Mouse (Mus musculus): ENCODE measurements around the gene Arhgap44. TPM values are rescaled to one million over a fixed set of nuclear protein-coding genes. Genes with fewer than 3 reads are reported as not detected.
A peak's percentile ranks its signal among the peaks of the same experiment; 100 is the strongest.

The Arhgap44 gene
- total RNA-seq, 2 experiments from 2014 or later, result 117 to 123 TPM

DNA sequence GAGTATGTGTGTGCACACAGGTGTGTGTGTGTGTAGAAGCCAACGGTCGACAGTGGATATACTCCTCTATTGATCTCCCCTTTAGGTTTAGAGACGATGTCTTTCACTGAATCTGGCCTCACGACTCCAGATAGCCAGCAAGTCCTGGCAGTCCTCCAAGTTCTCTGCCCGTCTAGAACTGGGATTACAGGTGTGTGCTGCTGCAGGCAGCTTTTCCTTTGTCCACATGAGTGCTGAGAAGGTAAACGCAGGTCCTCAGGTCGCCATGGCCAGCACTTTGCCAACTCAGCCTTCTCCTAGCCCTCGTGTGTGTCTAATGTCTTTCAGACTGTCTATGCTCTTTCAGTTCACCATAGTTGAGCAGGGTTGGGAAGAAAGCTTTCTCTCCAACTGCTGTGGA is 69.9 kb downstream of the Arhgap44 start:
- TF ChIP-seq CTCF (conservative IDR thresholded peaks at IDR 0.05), result no peak
- H3K4me3 ChIP-seq, result no peak overlapping the region
- no peak for DNase-seq (ENCODE audit: low spot score in 2 of 2)
- no peak overlapping the region for H3K27ac ChIP-seq

DNA sequence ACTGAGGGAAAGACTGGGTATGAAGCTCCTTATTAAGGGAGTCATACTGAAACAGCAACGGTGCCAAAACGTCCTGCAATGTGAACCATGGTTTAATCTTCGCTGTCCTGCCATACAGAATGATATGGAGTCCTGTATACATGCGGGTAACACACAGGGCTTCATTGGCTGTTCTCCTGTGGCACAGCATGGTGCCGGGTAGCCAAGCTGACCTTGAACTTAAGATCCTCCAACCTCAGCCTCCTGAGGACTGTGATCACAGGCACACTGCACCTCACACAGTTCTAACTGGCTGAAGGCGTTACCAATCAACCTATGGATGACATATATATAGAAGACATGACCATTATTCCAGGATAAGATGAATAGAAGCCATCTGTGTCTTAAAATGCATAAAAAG is 72.4 kb downstream of the Arhgap44 start:
- no peak for TF ChIP-seq CTCF (conservative IDR thresholded peaks at IDR 0.05)
- Histone ChIP-seq H3K4me3 (no peak overlapping the region), H3K27ac (peak overlapping the region; percentile 52; the same call in 1 of the 2 replicates)
- no peak for DNase-seq (ENCODE audit: low spot score in 2 of 2)

DNA sequence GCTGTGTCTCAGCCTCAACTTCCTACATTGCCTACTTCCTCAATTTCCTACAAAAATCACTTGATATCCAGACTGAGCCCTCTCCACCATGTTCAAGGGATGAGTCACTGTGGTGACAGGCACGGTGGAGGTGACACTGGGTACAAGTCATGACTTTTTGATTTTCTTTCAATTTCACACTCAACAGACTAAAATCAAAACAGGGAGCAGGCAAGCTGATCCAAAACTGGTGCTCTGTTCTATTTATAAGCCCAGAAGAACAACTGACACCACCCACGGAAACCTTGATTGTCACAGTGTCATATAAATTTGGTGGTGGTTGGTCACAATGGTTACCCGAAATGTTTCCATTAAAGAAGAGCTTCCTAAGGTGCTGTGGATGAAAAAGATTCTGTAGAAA is 72.8 kb downstream of the Arhgap44 start:
- H3K4me3 ChIP-seq, result no peak overlapping the region
- H3K27ac ChIP-seq, result peak overlapping the region; percentile 52
- no peak for DNase-seq (ENCODE audit: low spot score in 2 of 2)
- no peak for TF ChIP-seq CTCF (conservative IDR thresholded peaks at IDR 0.05)

DNA sequence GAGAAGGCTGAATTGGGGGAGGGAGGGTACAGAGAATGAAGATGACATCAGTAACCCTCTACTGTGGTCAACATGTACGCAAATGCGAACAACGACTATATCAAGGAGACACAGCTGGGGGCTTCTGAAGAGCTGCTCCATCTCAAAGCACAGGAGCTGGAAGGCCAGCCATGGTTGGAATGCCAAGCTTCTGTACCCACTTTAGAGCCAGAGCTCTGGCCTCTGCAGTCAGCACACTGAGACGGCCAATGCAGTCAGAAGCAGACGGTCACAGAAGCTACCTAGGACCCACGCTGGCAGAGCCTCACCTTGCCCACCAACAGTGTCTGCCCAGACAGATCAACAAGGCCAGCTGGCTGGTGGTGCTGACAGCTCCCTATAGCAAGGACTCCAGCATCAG is 73.5 kb downstream of the Arhgap44 start:
- H3K27ac ChIP-seq, result peak overlapping the region; percentile 52
- no peak for DNase-seq (ENCODE audit: low spot score in 2 of 2)
- no peak; the same call in 1 of the 2 replicates for TF ChIP-seq CTCF (conservative IDR thresholded peaks at IDR 0.05)
- no peak overlapping the region for H3K4me3 ChIP-seq

DNA sequence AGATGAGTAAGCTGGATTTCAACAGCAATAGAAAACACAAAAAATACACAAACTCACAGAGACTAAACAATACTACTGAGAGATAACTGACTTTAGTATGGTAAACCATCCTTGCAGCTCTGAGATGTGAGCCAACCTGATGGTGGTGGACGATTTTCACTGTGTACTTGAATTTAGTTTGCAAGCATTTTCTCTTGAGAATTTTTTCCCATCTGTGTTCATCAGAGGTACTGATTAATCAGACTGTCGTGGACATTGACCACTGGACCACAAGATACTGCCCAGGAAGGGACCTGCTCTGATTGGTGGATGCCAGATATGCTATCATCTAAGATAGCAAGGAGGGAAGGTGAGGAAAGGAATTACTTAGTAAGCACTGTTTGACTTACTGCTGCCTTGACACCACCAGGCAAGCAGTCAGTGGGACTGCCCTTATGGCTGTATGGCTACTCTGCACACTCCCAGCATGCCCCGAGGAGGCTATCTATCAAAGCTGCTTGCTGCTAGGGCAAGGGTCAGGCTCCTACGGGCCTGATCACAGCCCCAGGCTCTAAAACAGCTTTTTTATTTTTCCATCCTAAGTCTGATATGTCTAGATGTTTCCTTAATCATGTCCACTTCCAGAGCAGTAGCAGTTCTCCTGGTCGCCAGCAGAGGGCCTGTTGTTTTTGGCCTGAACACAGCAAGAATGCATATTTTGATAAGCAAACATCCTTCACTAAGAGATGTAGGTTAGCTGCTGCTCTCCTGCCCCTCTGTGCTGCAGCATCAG is 74.1 kb downstream of the Arhgap44 start:
- Histone ChIP-seq H3K27ac (peak overlapping the region; percentile 52; the same call in 1 of the 2 replicates), H3K4me3 (no peak overlapping the region)
- TF ChIP-seq CTCF (conservative IDR thresholded peaks at IDR 0.05), result peak; percentile 91
- DNase-seq (ENCODE audit: low spot score in 2 of 2), result peak in 1 of 2 experiments; percentile 44

DNA sequence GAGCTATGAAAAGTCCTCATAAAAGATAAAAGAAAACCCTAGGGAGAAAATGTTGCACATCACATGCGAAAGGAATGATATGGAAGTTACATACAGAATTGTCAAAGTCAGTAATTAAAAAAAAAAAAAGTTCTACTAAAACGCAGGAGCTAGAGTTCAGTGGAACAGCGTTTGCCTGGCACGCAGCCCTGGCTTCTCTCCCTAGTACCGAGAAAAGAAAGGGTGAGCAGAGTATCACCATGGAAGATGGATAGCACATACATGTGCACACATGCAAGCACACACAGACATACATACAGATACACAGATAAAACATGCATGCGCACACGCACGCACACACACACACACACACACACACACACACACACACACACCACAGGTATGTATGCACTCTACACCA is 82.0 kb downstream of the Arhgap44 start:
- TF ChIP-seq CTCF (conservative IDR thresholded peaks at IDR 0.05), result no peak
- no peak for DNase-seq (ENCODE audit: low spot score in 2 of 2)
- no peak overlapping the region for H3K27ac ChIP-seq
- H3K4me3 ChIP-seq, result no peak overlapping the region

DNA sequence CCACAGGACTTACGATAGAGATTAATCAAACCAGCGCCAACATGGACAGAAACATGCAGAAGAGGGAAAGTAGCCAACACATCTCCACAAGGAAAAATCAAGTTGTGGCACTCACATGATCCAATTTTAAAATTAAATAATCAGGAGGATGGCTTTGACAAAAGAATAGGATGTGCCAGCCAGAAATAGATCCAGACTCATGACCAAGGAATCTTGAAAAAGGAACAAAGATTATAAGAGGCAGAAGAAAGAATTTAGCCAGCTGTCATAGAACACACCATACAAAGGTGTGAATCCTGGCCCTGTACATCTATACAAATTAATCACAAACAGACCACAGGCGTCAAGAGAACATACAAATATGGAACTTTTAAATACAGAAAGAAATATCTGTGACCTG is 82.5 kb downstream of the Arhgap44 start:
- no peak for TF ChIP-seq CTCF (conservative IDR thresholded peaks at IDR 0.05)
- H3K4me3 ChIP-seq, result no peak overlapping the region
- DNase-seq (ENCODE audit: low spot score in 2 of 2), result no peak
- no peak overlapping the region for H3K27ac ChIP-seq

DNA sequence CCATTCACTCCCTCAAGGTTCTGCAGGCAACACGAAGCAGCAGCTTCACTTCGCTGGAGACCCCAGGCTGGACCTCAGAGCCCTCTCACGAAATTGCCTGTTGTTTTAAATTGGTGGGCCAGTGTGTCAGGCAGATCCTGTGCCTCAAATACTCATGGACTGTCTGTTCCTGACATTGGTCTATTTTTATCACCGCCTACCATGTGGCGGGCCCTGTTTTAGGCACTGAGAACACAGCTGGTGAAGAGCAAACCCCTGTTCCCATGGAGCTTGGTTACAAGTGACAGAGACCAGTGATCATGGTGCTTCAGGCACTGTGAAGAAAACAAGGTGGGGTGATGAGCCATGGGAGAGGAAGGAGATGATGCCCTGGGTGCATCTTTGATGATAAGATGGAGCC is 93.2 kb downstream of the Arhgap44 start:
- no peak for TF ChIP-seq CTCF (conservative IDR thresholded peaks at IDR 0.05)
- DNase-seq (ENCODE audit: low spot score in 2 of 2), result peak; percentile 53 to 61

DNA sequence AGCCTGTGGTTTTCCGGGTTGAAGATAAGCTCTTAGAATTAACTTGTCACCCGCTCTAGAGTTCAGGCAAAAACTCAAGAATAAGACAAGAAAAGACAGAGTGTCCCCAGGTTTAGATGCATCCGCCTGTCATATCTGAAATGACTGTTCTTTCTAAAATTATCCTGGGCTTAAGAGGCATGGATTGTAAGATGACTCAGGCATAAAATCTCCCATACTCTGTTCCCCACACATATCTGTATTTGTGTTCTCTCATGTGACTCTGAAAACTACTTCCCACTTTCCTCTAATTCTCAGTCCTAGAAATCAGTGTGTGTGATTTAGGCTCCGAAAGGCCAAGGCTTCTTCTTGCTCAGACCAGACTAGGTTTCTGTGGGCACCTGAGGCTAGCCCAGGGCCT is 93.7 kb downstream of the Arhgap44 start:
- no peak for TF ChIP-seq CTCF (conservative IDR thresholded peaks at IDR 0.05)
- peak in 1 of 2 experiments; percentile 8 for DNase-seq (ENCODE audit: low spot score in 2 of 2)
- peak overlapping the region; percentile 81 for H3K27ac ChIP-seq
- no peak overlapping the region for H3K4me3 ChIP-seq

More for the DNA sequence above, 93.2 kb downstream of the Arhgap44 start:
- H3K4me3 ChIP-seq, result no peak overlapping the region
- H3K27ac ChIP-seq, result peak overlapping the region; percentile 81

DNA sequence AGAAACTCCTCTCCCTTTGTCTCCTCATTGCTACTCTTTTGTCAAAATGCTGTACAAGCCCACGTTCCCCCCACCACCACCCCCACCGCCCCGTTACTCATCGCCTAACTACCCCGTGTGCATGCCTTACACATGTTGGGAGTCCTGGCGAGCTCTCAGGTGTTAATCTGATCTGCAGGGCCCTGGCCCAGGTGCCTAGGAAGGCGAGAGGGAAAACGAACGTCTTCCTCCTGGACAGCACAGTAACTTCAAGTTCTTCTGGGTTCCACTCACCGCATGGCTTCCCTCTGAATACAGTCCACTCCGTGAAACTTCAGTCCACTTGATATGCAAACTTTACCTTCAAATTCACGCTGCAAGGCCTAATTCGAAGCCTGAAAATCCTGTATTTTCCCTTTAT is 97.6 kb downstream of the Arhgap44 start:
- no peak overlapping the region for H3K4me3 ChIP-seq
- peak overlapping the region; percentile 20; the same call in 1 of the 2 replicates for H3K27ac ChIP-seq
- DNase-seq (ENCODE audit: low spot score in 2 of 2), result no peak
- no peak for TF ChIP-seq CTCF (conservative IDR thresholded peaks at IDR 0.05)

DNA sequence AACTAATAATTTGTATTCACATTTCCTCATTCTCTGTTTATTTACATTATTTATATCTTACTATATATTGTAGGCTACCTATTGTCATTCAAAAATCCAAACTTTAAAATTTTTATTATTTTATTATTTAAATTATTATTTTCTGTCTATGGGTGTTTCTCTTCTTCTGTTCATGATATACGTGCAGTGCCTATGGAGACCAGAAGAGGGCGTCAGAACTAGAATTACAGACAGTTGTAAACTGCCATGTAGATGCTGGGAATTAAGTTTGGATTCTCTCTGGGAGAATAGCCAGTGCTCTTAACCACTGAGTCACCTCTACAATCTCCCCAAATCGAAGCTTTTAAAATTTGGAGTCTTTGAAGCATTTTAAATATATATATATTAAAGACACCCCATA is 101.3 kb downstream of the Arhgap44 start:
- TF ChIP-seq CTCF (conservative IDR thresholded peaks at IDR 0.05), result peak; percentile 71
- Histone ChIP-seq H3K27ac (no peak overlapping the region), H3K4me3 (no peak overlapping the region)
- DNase-seq (ENCODE audit: low spot score in 2 of 2), result no peak

DNA sequence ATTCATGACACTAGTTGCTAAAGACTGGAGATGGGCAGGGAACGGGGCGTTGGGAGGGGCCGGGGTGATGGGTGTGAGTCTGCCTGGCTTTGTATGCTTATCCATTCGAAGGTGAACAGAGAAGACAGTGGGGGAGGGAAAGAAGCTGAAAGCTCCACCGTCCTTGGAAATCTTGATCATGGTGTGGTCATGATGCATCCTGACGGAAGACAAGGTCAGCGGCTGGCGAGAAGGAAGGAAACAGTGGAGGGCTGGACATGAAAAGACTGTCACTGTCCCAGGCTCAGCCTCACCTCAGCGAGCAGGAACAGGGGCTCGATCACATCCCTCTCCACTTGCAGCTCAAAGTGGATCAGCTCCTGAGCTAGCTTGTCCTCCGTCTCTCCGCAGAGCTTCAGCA is 103.2 kb downstream of the Arhgap44 start:
- TF ChIP-seq CTCF (conservative IDR thresholded peaks at IDR 0.05), result no peak
- Histone ChIP-seq H3K27ac (no peak overlapping the region), H3K4me3 (no peak overlapping the region)
- DNase-seq (ENCODE audit: low spot score in 2 of 2), result no peak

DNA sequence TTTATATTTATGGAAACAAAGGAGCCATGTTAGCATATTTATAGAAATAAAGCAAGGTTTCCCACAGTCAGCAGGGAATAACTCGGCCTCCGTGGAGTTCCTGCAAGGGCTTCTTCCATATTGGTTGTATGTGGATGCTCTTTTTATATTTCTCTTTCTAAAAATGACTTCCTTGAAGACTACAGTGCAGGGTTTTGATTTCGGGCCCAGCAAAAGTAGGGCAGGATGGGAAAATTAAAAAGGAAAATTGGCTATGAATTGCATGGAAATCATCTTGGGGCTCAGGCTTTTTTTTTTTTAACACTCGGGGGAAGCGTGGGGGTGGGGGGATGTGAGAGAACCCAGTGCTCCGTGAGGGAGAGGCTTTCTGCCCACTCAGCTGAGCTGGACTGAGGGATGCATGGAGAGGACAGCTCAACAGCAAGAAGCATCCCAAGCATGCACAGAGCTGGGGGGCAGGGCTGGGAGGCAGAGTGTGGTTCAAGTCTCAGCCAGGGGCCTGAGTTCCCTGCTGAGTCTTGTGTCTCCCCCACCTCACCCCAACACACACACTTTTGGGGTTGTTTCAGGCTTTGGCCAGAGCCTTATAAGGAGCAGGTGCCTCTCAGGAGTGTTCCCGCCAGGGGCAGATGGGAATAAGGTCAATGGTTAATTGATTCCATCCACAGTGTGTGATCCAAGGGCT is 104.4 kb downstream of the Arhgap44 start:
- no peak for DNase-seq (ENCODE audit: low spot score in 2 of 2)
- H3K27ac ChIP-seq, result no peak overlapping the region
- TF ChIP-seq CTCF (conservative IDR thresholded peaks at IDR 0.05), result no peak
- no peak overlapping the region for H3K4me3 ChIP-seq

DNA sequence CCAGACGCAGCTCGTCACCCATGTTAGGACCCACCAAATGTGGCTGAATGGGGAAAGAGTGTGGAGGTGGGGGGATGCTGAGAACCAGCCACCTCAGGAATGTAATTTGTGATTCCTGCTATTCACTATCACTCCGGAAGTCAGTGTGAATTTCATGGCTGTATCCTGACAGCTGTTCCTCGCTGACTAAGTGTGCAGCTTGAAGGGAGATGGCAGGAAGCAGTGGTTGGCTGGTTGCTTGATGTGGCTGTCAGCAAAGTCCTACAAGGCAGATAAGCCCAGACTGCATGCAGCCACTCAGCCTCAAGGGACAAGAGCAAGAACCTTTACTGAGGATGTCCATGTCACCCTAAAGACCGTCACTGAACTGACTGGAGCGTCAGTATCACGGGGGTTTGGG is 107.2 kb downstream of the Arhgap44 start:
- no peak for TF ChIP-seq CTCF (conservative IDR thresholded peaks at IDR 0.05)
- DNase-seq (ENCODE audit: low spot score in 2 of 2), result no peak
- H3K27ac ChIP-seq, result no peak overlapping the region

More for the DNA sequence above, 107.2 kb downstream of the Arhgap44 start:
- no peak overlapping the region for H3K4me3 ChIP-seq
